Mouse (Mus musculus) heart, postnatal 0 days (tissue): ENCODE data around the gene Myo16. TPM values are rescaled to one million over a fixed set of nuclear protein-coding genes. Genes with fewer than 3 reads are reported as not detected.

ENCODE experiments used
- ATAC-seq: fragments of 200-750 bp; cut with Nextera tagmentation; 2 replicates; pipeline ENCODE4 v1.8.0; 2017; ENCODE audit warnings: low read depth, moderate number of reproducible peaks, moderate library complexity; ENCODE audit not compliant: insufficient read depth
- DNase-seq: peaks from one replicate; pipeline ENCODE4 v3.0.0-alpha.2; 2016; ENCODE audit warnings: low spot score
- H3K27ac ChIP-seq: fragments of 300-500 bp; sonication (generic); 2 replicates; pipeline ENCODE4 v1.5.1; 2014; ENCODE audit warnings: low read depth, mild to moderate bottlenecking
- H3K27me3 ChIP-seq: fragments of 300-500 bp; sonication (generic); 2 replicates; pipeline ENCODE4 v1.6.1; 2014; ENCODE audit warnings: low read length, mixed read lengths; ENCODE audit not compliant: control insufficient read depth, insufficient read depth
- H3K36me3 ChIP-seq: fragments of 300-500 bp; sonication (generic); replicated peaks from 2 replicates; pipeline ENCODE4 v1.6.1; 2014; ENCODE audit warnings: low read length, mixed read lengths; ENCODE audit not compliant: control insufficient read depth, insufficient read depth
- H3K4me1 ChIP-seq: fragments of 300-500 bp; sonication (generic); 2 replicates; pipeline ENCODE4 v1.6.1; 2014; ENCODE audit warnings: antibody characterized with exemption; ENCODE audit not compliant: control insufficient read depth, insufficient read depth
- H3K4me2 ChIP-seq: fragments of 300-500 bp; sonication (generic); 2 replicates; pipeline ENCODE4 v1.6.1; 2014; ENCODE audit warnings: low read depth, mild to moderate bottlenecking, low read length, moderate library complexity
- H3K4me3 ChIP-seq: fragments of 300-500 bp; sonication (generic); 2 replicates; pipeline ENCODE4 v1.5.1; 2014; ENCODE audit warnings: low read depth, low read length
- H3K9ac ChIP-seq: fragments of 300-500 bp; sonication (generic); replicated peaks from 2 replicates; pipeline ENCODE4 v1.6.1; 2014; ENCODE audit warnings: low read depth, low read length, mixed read lengths
- H3K9me3 ChIP-seq: fragments of 300-500 bp; sonication (generic); replicated peaks from 2 replicates; pipeline ENCODE4 v1.6.1; 2016; ENCODE audit warnings: low read length; ENCODE audit not compliant: control insufficient read depth
- CTCF ChIP-seq: IDR thresholded peaks from 2 replicates; pipeline ENCODE4 v1.5.1; 2016; ENCODE audit warnings: antibody characterized with exemption, control low read depth, low read depth
- EP300 ChIP-seq: IDR thresholded peaks from 2 replicates; pipeline ENCODE4 v1.6.1; 2016; ENCODE audit warnings: antibody characterized with exemption, low read depth
- WGBS: fragments of 180-500 bp; shearing (Covaris S2); extraction: QIAGEN DNeasy Blood & Tissue Kit; methylation state at CpG from one replicate; pipeline ENCODE4 v1.1.7; 2014; 5-methylcytosine and 5-hydroxymethylcytosine counted together
- polyA plus RNA-seq: library from polyadenylated mRNA; unstranded; fragments of >200 nt; fragmentation: Nextera tagmentation; extraction: Ambion mirVana; gene quantifications from 2 replicates; pipeline ENCODE4 v1.2.1, GENCODE M21; 2015
- total RNA-seq: library from RNA; depleted of rRNA; stranded (reverse); fragments of >200 nt; gene quantifications from 2 replicates; pipeline ENCODE4 v1.2.3, GENCODE M21; 2014; ENCODE audit warnings: low replicate concordance

Myo16 gene
- total and polyA plus RNA-seq, 2 experiments from 2014 or later: not detected

- no peak for TF ChIP-seq CTCF
- TF ChIP-seq EP300: no peak
- no peak for ATAC-seq
- WGBS: 71% methylated on average over 4 of the region's 4 CpGs
- no peak overlapping the region for H3K4me2 ChIP-seq
- no peak overlapping the region for H3K4me3 ChIP-seq
- no peak overlapping the region for H3K9ac ChIP-seq
- no peaks in the 10 kb centered on the region for H3K27me3 ChIP-seq
- no peaks in the 10 kb centered on the region for H3K36me3 ChIP-seq
- no peak for DNase-seq
- peaks cover 8% of the 10 kb centered on the region; the same call in 1 of the 2 replicates for H3K9me3 ChIP-seq
- no peak overlapping the region for H3K27ac ChIP-seq
- no peaks in the 10 kb centered on the region for H3K4me1 ChIP-seq
Observed at GRCm38 (mm10) chr8:10539665-10540064, 386.0 kb downstream of the Myo16 start.

GRCm38 (mm10) chr8:10545890-10546289, 392.2 kb downstream of the Myo16 start:
- TF ChIP-seq CTCF (no peak), EP300 (no peak)
- DNase-seq: no peak
- H3K4me1 ChIP-seq: no peaks in the 10 kb centered on the region
- 82% methylated on average over 3 of the region's 3 CpGs for WGBS
- H3K27me3 ChIP-seq: no peaks in the 10 kb centered on the region
- H3K36me3 ChIP-seq: no peaks in the 10 kb centered on the region
- H3K9me3 ChIP-seq: peaks cover 8% of the 10 kb centered on the region; the same call in 1 of the 2 replicates
- no peak for ATAC-seq
- H3K27ac ChIP-seq: no peak overlapping the region
- H3K4me2 ChIP-seq: no peak overlapping the region
- no peak overlapping the region for H3K9ac ChIP-seq
- H3K4me3 ChIP-seq: no peak overlapping the region

- Histone ChIP-seq H3K4me1 (no peaks in the 10 kb centered on the region), H3K4me3 (no peak overlapping the region), H3K9me3 (peaks cover 8% of the 10 kb centered on the region; the same call in 1 of the 2 replicates), H3K9ac (no peak overlapping the region), H3K27me3 (no peaks in the 10 kb centered on the region), H3K36me3 (no peaks in the 10 kb centered on the region), H3K27ac (no peak overlapping the region), H3K4me2 (no peak overlapping the region)
- no peak for DNase-seq
- no peak for ATAC-seq
- TF ChIP-seq CTCF (no peak), EP300 (no peak)
- 83% methylated on average over 8 of the region's 8 CpGs for WGBS
Observed at GRCm38 (mm10) chr8:10546519-10546918, 392.8 kb downstream of the Myo16 start.

- ATAC-seq (no peak), DNase-seq (no peak)
- Histone ChIP-seq H3K27me3 (no peaks in the 10 kb centered on the region), H3K27ac (no peak overlapping the region), H3K4me3 (no peak overlapping the region), H3K36me3 (no peaks in the 10 kb centered on the region), H3K9ac (no peak overlapping the region), H3K4me1 (no peaks in the 10 kb centered on the region), H3K9me3 (peaks cover 8% of the 10 kb centered on the region; the same call in 1 of the 2 replicates), H3K4me2 (no peak overlapping the region)
- WGBS: 44% methylated on average over 9 of the region's 9 CpGs
- TF ChIP-seq CTCF (no peak), EP300 (no peak)
Observed at GRCm38 (mm10) chr8:10548003-10548584, 394.4 kb downstream of the Myo16 start.

- Histone ChIP-seq H3K4me2 (no peak overlapping the region), H3K27me3 (no peaks in the 10 kb centered on the region), H3K4me3 (no peak overlapping the region), H3K27ac (no peak overlapping the region), H3K36me3 (no peaks in the 10 kb centered on the region), H3K9ac (no peak overlapping the region), H3K9me3 (0 out of 2 replicates have a peak, but pooled peaks cover 3% of the 10 kb centered on the region), H3K4me1 (no peaks in the 10 kb centered on the region)
- no peak for TF ChIP-seq EP300
- no peak for TF ChIP-seq CTCF
- WGBS: 88% methylated on average over 3 of the region's 3 CpGs
- no peak for DNase-seq
- ATAC-seq: no peak
Observed at GRCm38 (mm10) chr8:10549434-10549833, 395.7 kb downstream of the Myo16 start.

- no peak overlapping the region for H3K4me3 ChIP-seq
- DNase-seq: no peak
- H3K4me1 ChIP-seq: no peaks in the 10 kb centered on the region
- ATAC-seq: no peak
- TF ChIP-seq CTCF (no peak), EP300 (no peak)
- no peak overlapping the region for H3K4me2 ChIP-seq
- H3K27me3 ChIP-seq: no peaks in the 10 kb centered on the region
- no peaks in the 10 kb centered on the region for H3K36me3 ChIP-seq
- H3K9ac ChIP-seq: no peak overlapping the region
- no peaks in the 10 kb centered on the region for H3K9me3 ChIP-seq
- 75% methylated on average over 7 of the region's 7 CpGs for WGBS
- no peak overlapping the region for H3K27ac ChIP-seq
Observed at GRCm38 (mm10) chr8:10557961-10558360, 404.2 kb downstream of the Myo16 start.
